Mouse (Mus musculus) ES-Bruce4 (cell line): Measurements from ENCODE around the gene Aim2. TPM values are rescaled to one million over a fixed set of nuclear protein-coding genes. Genes with fewer than 3 reads are reported as not detected.

Experiments
- H3K27ac ChIP-seq: 2 replicates; pipeline ENCODE4 v1.5.1; 2012; ENCODE audit warnings: low read length, inconsistent platforms; ENCODE audit not compliant: insufficient read depth
- H3K27me3 ChIP-seq: 2 replicates; pipeline ENCODE4 v1.6.1; 2012; ENCODE audit warnings: mild to moderate bottlenecking, low read length, inconsistent platforms; ENCODE audit not compliant: control insufficient read depth, poor library complexity, insufficient read depth, severe bottlenecking
- H3K36me3 ChIP-seq: 2 replicates; pipeline ENCODE4 v1.6.1; 2012; ENCODE audit warnings: inconsistent platforms, mild to moderate bottlenecking, low read length, moderate library complexity; ENCODE audit not compliant: control insufficient read depth, poor library complexity, insufficient read depth, severe bottlenecking
- H3K4me1 ChIP-seq: one replicate; pipeline ENCODE4 v1.8.1; 2011; ENCODE audit warnings: low read length; ENCODE audit not compliant: control insufficient read depth, insufficient read depth
- H3K4me3 ChIP-seq: 2 replicates; pipeline ENCODE4 v1.5.1; 2011; ENCODE audit warnings: low read depth, mild to moderate bottlenecking, low read length
- H3K9ac ChIP-seq: 2 replicates; pipeline ENCODE4 v1.6.1; 2012; ENCODE audit warnings: low read depth, mild to moderate bottlenecking, inconsistent platforms; ENCODE audit not compliant: poor library complexity, severe bottlenecking
- H3K9me3 ChIP-seq: replicated peaks from 2 replicates; pipeline ENCODE4 v1.6.1; 2012; ENCODE audit warnings: mild to moderate bottlenecking, low read length, inconsistent platforms; ENCODE audit not compliant: control insufficient read depth, poor library complexity, insufficient read depth, severe bottlenecking
- CTCF ChIP-seq: IDR thresholded peaks from one replicate; pipeline ENCODE4 v1.8.1; 2011; ENCODE audit warnings: low read depth, low read length
- EP300 ChIP-seq: IDR thresholded peaks from 2 replicates; pipeline ENCODE4 v1.6.1; 2011; ENCODE audit warnings: low read depth, low read length; ENCODE audit not compliant: insufficient read depth
- POLR2A ChIP-seq: IDR thresholded peaks from one replicate; pipeline ENCODE4 v1.8.1; 2011; ENCODE audit warnings: low read length; ENCODE audit not compliant: insufficient read depth
- polyA plus RNA-seq: library from polyadenylated mRNA; stranded (reverse); fragments of >200 nt; gene quantifications from 2 replicates; pipeline ENCODE4 v1.2.4, GENCODE M21; 2011; ENCODE audit warnings: low read depth; ENCODE audit not compliant: missing spikeins, insufficient read depth, insufficient read length

Gene Aim2
- polyA plus RNA-seq, 1 experiment = 49.8 TPM

GRCm38 (mm10) chr1:173329185-173329584 is 21.5 kb upstream of the Aim2 start:
- no peaks in the 10 kb centered on the region for H3K4me1 ChIP-seq
- H3K9ac ChIP-seq = no peak overlapping the region
- H3K4me3 ChIP-seq = no peak overlapping the region
- H3K27ac ChIP-seq = no peak overlapping the region
- TF ChIP-seq EP300 = no peak
- no peak for TF ChIP-seq POLR2A
- no peak for TF ChIP-seq CTCF
- no peaks in the 10 kb centered on the region for H3K27me3 ChIP-seq
- no peaks in the 10 kb centered on the region for H3K36me3 ChIP-seq
- no peaks in the 10 kb centered on the region for H3K9me3 ChIP-seq

GRCm38 (mm10) chr1:173329743-173330142 is 20.9 kb upstream of the Aim2 start:
- H3K4me3 ChIP-seq = no peak overlapping the region
- H3K9ac ChIP-seq = no peak overlapping the region
- no peak for TF ChIP-seq EP300
- no peak for TF ChIP-seq CTCF
- TF ChIP-seq POLR2A = no peak
- no peaks in the 10 kb centered on the region for H3K9me3 ChIP-seq
- no peaks in the 10 kb centered on the region for H3K36me3 ChIP-seq
- no peak overlapping the region for H3K27ac ChIP-seq
- H3K27me3 ChIP-seq = no peaks in the 10 kb centered on the region
- H3K4me1 ChIP-seq = no peaks in the 10 kb centered on the region

DNA sequence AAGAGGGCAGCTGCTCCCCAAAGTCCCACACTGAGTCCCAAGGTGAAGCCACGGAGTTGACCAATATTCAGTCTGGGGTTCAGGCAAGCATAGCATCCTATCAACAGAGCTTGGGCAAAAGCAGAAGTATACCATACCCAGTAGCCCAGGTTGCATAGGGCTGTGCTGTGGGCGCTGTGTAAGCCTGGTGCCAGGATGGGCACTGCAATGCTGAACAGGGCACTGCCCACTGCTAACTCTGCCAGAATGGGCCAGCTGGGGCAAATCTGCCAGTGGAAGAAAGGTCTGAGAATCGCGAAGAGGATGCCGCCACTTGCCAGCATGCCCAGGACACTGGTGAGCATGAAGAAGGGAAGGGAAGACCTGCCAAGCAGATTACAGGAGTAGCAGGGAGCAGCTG is 18.3 kb upstream of the Aim2 start:
- Histone ChIP-seq H3K9ac (no peak overlapping the region), H3K4me1 (no peaks in the 10 kb centered on the region), H3K27ac (no peak overlapping the region), H3K27me3 (no peaks in the 10 kb centered on the region), H3K4me3 (no peak overlapping the region), H3K36me3 (no peaks in the 10 kb centered on the region), H3K9me3 (no peaks in the 10 kb centered on the region)
- TF ChIP-seq CTCF = no peak
- no peak for TF ChIP-seq EP300
- TF ChIP-seq POLR2A = no peak

DNA sequence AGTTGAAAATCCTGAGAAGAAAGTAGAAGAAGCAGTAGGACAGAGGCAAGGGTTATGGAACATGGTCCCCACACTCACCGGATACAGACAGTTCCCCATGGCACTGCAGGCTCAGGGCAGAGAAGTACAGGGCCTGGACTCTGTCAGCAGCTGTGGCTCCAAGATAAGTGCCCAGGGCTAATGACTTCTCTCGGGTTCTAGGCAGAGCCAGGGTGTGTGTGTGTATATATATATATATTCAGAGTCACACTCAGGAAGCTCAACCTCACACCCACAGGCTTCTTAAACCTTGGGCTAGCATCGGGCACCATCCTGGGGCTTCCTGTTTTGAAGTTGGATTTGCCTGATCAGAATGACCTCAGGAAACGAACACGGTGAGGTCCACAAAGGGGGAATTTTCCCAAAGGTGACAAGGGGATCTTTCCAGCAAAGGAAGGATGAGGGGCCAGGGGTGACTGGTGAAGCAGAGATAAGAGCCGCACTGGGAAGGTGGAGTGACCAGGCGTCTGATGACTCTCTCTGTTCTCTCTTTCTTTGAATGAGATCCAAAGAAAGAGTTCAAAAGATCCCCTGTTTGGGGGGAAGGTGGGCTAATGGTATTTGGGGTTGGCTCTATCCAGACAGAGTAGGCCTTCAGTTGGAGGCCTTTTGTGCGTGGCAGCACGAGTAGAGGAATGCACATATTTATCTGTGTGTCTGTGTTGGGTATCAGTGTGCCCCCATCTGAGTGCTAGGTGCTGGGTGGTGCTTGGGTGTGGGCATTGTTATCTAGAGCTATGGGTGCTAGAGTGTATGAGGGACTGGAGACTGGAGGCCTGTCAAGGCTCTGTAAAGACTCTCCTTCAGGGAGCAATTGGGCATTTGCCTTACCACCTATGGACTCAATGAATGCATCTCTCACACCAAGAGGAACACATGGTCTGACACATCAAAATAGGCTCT is 17.1 kb upstream of the Aim2 start, which contains the start of gene Ackr1:
Gene Ackr1, minus strand, starts transcription at position 439 of the 942 bp plus-strand sequence.
- H3K27ac ChIP-seq = no peak within 1 kb of the TSS

DNA sequence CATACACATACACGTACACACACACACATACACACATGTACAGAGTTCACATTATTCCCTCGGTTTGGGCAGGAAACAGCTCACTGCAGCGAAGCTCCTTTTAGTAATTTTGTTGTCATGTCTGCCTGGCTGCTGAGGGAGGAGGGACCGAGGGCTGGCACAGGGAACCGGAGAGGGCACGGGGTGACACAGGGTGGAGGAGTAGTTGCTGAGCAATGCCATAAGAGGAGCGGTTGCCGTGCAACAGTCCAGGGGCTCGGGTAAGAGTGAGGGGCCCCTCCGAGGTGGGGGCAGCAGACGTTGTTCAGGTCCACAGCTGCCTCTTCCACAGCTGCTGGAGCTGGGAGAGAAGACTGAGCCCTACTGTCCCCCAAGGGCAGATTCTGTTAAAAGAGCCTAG is 14.8 kb upstream of the Aim2 start:
- Histone ChIP-seq H3K9me3 (no peaks in the 10 kb centered on the region), H3K4me1 (no peaks in the 10 kb centered on the region), H3K27ac (no peak overlapping the region), H3K36me3 (no peaks in the 10 kb centered on the region), H3K9ac (no peak overlapping the region), H3K27me3 (no peaks in the 10 kb centered on the region), H3K4me3 (no peak overlapping the region)
- TF ChIP-seq CTCF = no peak
- no peak for TF ChIP-seq EP300
- no peak for TF ChIP-seq POLR2A

More for the DNA sequence above, 17.1 kb upstream of the Aim2 start, which contains the start of gene Ackr1:
- no peaks in the 10 kb centered on the region for H3K9me3 ChIP-seq
- no peak within 1 kb of the TSS for H3K9ac ChIP-seq
- no peaks in the 10 kb centered on the region for H3K4me1 ChIP-seq
- TF ChIP-seq CTCF (no peak), EP300 (no peak), POLR2A (no peak)
- H3K4me3 ChIP-seq = no peak within 1 kb of the TSS
- H3K27me3 ChIP-seq = no peaks in the 10 kb centered on the region
- no peaks in the 10 kb centered on the region for H3K36me3 ChIP-seq

GRCm38 (mm10) chr1:173337008-173337407 is 13.7 kb upstream of the Aim2 start:
- no peak overlapping the region for H3K4me3 ChIP-seq
- TF ChIP-seq CTCF = no peak
- TF ChIP-seq EP300 = no peak
- TF ChIP-seq POLR2A = no peak
- H3K36me3 ChIP-seq = no peaks in the 10 kb centered on the region
- H3K9ac ChIP-seq = no peak overlapping the region
- H3K27me3 ChIP-seq = no peaks in the 10 kb centered on the region
- no peaks in the 10 kb centered on the region for H3K4me1 ChIP-seq
- no peaks in the 10 kb centered on the region for H3K9me3 ChIP-seq
- no peak overlapping the region for H3K27ac ChIP-seq
